Mouse (Mus musculus) gastrocnemius, adult 8-10 months (tissue): Measurements from ENCODE around the gene Dhh. TPM values are rescaled to one million over a fixed set of nuclear protein-coding genes. Genes with fewer than 3 reads are reported as not detected.

ENCODE experiments used
- DNase-seq, 2 experiments: peaks; one replicate each; pipeline ENCODE4 v3.0.0; 2022; ENCODE audit warnings: low spot score in 2 of 2
- total RNA-seq, 4 experiments: library from RNA; stranded (reverse); gene quantifications; 2 replicates each; pipeline ENCODE4 v1.2.4; 2022

The Dhh gene
- total RNA-seq, 4 experiments from 2014 or later: 0.19 to 1.0 (median 0.49) TPM

DNA sequence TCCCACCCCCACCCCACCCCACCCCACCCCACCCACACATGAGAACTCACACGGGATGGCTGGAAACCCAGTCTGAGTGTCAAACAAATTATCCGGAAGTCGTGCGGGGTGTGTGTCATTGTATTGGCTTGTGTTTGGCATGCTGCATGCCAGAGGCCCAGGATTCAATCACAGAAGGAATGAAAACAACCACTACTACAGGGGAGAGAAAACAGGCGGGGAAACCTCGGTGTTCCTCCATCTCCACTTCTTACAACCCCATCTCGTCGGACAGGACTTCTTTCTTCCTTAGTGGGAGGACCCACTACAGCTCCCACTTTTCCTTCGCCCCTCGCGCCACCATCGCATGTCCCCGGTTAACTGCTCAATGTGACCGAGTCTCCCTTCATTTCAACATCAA is 18.8 kb upstream of the Dhh start:
- no peak for DNase-seq

DNA sequence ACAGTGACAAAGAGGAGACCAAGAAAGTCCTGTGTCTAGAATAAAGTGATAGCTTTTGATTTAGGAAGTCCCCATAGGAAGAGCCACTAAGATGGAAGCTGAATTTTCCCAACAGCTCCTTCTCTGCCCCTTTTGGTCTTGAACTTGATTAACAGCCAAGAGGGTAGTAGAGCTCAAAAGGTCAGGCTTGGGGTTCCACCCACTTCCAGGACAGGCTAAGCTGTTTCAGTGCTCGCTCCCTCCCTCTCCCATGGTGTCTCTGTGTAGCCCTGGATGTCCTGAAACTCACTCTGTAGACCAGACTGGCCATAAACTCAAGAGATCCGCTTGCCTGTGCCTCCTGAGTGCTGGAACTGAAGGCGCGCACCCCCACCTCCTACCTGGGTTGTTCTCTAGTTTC is 17.7 kb upstream of the Dhh start:
- DNase-seq: no peak

GRCm38 (mm10) chr15:98914903-98915302 is 16.6 kb upstream of the Dhh start:
- no peak for DNase-seq

GRCm38 (mm10) chr15:98904692-98905091 is 6.4 kb upstream of the Dhh start:
- no peak for DNase-seq

- DNase-seq: no peak
Measured at GRCm38 (mm10) chr15:98902600-98902999, 4.3 kb upstream of the Dhh start.

DNA sequence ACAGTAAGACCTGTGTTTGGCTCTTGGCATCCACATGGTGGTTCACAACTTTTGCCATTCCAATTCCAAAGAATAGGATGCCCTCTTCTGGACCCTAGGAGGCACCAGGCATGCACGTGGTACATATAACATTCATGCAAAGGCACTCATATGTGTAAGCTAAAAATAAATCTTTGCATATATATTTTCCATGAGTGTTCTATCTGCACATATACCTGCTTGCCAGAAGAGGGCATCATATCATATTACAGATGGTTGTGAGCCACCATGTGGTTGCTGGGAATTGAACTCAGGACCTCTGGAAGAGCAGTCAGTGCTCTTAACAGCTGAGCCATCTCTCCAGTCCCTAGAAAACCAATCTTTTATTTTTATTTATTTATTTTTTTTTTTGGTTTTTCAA is 3.2 kb upstream of the Dhh start:
- DNase-seq: no peak

DNA sequence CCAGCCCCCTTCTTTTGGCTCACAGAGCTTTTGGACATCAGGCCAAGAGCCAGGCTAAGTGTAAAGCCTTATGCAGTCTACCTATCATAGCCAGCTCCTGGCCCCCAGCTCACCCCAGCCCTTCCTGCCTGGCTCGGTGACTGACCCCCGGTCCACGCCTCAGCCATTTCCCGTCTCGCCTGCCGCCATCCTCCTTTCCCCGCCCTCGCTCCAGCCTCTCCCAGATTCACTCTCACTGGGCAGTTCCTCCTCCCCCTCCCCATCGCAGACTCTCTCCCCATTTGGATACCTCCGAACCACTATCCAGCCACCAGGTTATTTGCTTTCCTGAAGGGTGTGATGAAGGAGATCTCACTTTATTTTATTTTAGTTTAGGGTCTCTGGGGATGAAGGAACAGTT is 845 bp downstream of the Dhh start:
- no peak for DNase-seq

DNA sequence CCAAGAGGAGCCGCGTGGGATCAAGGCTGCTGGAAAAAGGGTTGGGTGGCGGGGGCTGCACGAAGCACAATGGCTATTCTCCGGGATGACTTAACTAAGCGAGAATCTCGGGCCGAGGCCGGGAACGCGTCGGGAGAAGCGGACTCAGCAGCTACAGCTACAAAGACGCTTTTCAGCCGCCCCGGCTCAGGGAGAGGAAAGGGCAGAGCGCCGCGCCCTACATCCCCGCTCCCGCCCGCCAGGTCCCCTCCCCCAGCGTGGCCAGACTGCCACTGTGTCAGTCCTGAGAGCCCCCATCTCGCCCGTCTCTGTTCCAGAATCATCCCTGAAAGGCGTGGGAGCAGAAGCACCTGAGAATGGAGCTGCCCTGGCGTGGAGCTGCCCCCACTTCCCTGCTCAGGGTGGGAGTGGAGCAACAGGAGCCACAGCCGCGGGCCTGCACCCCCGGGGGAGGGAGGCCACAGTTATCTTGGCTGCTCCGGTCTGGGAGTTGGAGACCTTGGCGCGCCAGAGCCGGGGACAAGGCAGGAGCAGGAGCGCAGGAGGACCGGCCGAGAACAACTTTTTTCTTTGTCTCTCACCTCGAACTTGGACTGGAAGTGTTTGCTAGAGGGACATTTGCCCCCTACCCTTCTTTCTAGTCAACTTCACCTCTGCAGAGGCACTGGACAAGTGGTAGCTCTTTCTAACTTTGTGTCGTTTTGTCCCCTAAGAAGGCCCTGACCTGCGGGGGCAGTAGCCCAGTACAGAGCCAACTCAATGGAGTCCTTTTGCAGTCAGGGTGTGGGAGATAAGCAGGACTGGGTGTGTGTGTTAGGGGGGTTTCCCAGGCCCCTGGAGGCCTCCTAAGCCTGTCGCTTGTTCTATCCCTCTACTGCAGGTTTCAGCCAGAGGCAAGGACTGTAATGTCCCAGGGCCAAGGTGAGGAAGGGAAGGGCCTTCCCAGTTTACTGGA is 2.4 kb downstream of the Dhh start:
- DNase-seq: no peak

GRCm38 (mm10) chr15:98894746-98895634 is 3.4 kb downstream of the Dhh start:
- no peak for DNase-seq

GRCm38 (mm10) chr15:98893940-98894745 is 4.2 kb downstream of the Dhh start, which contains the start of gene Rhebl1:
TSS of gene Rhebl1 (minus strand) at chr15:98894540.
- no peak for DNase-seq

GRCm38 (mm10) chr15:98893036-98893435 is 5.3 kb downstream of the Dhh start:
- DNase-seq: no peak

- DNase-seq: peak in 1 of 2 experiments; percentile 46
Measured at GRCm38 (mm10) chr15:98891907-98892606, 6.3 kb downstream of the Dhh start.

DNA sequence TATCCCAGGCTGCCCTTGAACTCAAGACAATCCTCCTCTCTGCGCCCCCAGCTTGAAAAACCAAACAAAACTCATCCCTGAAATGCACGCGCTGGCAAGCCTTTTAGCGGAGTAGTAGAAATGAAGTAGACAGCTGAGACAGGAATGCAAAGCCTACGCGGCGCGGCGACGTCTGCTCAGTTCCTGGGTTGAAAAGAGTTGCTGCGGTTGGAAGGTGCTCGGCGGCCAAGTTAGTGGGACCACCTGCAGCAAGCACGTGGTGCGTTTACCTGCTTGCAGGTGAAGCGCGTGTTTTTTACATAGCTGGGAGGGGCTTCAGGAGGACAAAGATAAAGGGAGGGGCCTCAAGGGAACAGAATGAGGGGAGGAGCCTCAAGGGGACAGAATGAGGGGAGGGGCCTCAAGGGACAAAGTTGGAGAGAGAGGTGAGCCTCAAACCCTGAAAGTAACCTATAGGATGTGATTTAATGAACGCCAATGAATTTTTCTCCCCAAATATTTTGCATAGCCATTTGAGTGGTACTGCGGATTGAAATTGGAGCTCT is 7.1 kb downstream of the Dhh start:
- no peak for DNase-seq

DNA sequence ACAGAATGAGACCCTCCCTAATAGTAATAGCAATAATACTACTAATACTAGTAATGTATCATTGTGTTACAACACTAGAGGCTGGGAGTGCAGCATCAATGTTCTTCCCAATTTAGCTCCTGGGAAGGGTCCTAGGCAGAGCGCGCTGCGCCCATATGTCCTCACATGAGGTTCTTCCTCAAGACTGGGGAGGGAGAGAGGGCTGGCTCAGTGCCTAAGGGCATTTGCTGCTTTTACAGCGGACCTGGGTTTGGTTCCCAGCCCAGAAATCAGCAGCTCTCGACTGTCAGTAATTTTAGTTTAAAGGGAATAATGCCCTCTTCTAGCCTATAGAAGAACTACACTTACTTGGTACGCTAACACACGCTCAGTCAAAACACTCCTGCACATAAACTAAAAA is 10.8 kb downstream of the Dhh start:
- no peak for DNase-seq

DNA sequence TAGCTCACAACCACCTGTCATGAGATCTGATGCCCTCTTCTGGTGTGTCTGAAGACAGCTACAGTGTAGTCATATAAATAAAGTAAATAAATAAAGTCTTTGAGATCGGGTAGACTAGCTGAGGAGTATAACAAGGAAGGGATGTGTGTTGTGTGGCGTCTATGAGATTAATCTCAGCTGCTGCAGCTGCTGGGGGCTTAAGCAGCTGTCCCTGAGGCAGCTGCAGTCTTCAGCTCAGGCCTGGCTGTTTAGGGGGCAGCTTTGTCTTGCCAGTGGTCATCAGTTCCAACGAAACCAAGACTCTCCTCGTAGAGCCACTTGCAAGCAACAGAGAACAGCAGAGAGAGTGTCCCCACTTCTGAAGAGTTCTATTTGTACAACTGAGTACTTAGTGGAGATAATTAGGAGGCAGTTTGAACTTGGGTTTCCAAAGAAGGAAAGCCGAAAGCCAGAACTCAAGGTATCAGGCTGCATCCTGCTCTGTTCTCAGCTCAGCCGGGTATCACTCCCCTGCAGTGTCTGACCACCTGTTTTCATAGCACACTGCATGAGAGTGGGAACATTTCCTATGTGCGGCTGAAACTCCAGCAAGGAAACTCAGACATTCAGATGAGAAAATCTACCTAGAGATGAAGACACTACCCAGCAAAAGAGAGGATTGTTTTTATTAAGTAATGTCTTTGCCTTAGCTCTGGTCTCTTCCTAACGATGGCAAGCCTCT is 11.5 kb downstream of the Dhh start:
- DNase-seq: no peak

DNA sequence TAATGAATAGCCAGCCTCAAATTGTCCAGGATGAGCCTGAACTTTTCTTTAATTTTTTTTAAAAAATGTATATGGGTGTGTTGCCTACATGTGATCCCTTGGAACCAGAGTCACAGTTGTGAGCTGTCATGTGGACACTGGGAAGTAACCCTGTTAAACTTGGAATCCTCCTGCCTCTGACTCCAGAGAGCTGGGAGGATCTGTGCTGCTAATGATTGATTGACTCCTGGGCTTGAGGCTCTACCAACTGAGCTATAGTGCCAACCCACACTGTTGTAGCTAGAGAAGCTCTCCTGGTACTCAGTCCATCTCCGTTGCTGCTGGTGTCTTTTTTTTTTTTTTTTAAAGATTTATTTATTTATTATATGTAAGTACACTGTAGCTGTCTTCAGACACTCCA is 14.2 kb downstream of the Dhh start:
- no peak for DNase-seq

DNA sequence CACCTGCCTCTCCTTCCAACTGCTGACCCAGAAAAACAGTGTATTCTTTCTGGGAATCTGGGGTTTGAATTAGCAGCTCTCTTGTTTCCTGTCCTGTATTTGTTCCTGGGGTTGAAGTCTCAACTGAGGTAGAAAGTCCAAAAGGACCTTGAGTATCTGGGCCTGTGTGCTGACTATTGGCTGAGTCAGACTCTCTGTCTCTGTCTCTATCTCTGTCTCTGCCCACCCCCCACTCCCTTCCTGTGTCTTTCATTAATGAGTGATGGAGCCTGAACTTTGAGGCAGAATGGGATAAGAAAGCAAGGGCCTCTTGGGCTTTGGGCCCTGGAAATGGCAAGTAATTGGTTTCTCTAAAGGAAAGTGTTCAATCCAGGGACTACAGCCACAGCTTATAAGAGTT is 14.7 kb downstream of the Dhh start:
- DNase-seq: no peak

- DNase-seq: no peak
Measured at GRCm38 (mm10) chr15:98881656-98882008, 16.7 kb downstream of the Dhh start.

GRCm38 (mm10) chr15:98880978-98881655 is 17.2 kb downstream of the Dhh start:
- peak; percentile 86 to 93 for DNase-seq
